Mouse (Mus musculus): ENCODE results near the gene Atp6ap2.
"Not testable (repeated sequence)": the region's sequence is repeated elsewhere in the genome, so short reads cannot be mapped to it uniquely, and the experiment has no call there.

The Atp6ap2 gene

GRCm38 (mm10) chrX:12587192-12587957, at the start of gene Atp6ap2:
TSS of gene Atp6ap2 (plus strand) at chrX:12587801.
- DNase-seq (ENCODE audit: low spot score in 2 of 2), result peak; percentile 90 to 92

GRCm38 (mm10) chrX:12544417-12544816, 43.2 kb upstream of the Atp6ap2 start:
- DNase-seq (ENCODE audit: low spot score in 2 of 2), result no peak

GRCm38 (mm10) chrX:12557086-12557485, 30.5 kb upstream of the Atp6ap2 start:
- DNase-seq (ENCODE audit: low spot score in 2 of 2), result no peak

- DNase-seq (ENCODE audit: low spot score in 2 of 2), result no peak
Measured at GRCm38 (mm10) chrX:12571407-12571806, 16.2 kb upstream of the Atp6ap2 start.

GRCm38 (mm10) chrX:12577936-12578335, 9.7 kb upstream of the Atp6ap2 start:
- no peak for DNase-seq (ENCODE audit: low spot score in 2 of 2)

- DNase-seq (ENCODE audit: low spot score in 2 of 2), result no peak
Measured at GRCm38 (mm10) chrX:12578339-12578868, 9.2 kb upstream of the Atp6ap2 start.

- DNase-seq (ENCODE audit: low spot score in 2 of 2), result no peak
Measured at GRCm38 (mm10) chrX:12583261-12583660, 4.3 kb upstream of the Atp6ap2 start.

- peak in 1 of 2 experiments; percentile 36 for DNase-seq (ENCODE audit: low spot score in 2 of 2)
Measured at GRCm38 (mm10) chrX:12587958-12588355, 356 bp downstream of the Atp6ap2 start.

- DNase-seq (ENCODE audit: low spot score in 2 of 2), result no peak
Measured at GRCm38 (mm10) chrX:12591401-12591943, 3.9 kb downstream of the Atp6ap2 start.

- no peak for DNase-seq (ENCODE audit: low spot score in 2 of 2)
Measured at GRCm38 (mm10) chrX:12592011-12592410, 4.4 kb downstream of the Atp6ap2 start.

GRCm38 (mm10) chrX:12593824-12594223, 6.2 kb downstream of the Atp6ap2 start:
- DNase-seq (ENCODE audit: low spot score in 2 of 2), result no peak

- not testable (repeated sequence) for DNase-seq (ENCODE audit: low spot score in 2 of 2)
Measured at GRCm38 (mm10) chrX:12610541-12610940, 22.9 kb downstream of the Atp6ap2 start.

- no peak for DNase-seq (ENCODE audit: low spot score in 2 of 2)
Measured at GRCm38 (mm10) chrX:12611211-12611610, 23.6 kb downstream of the Atp6ap2 start.

- DNase-seq (ENCODE audit: low spot score in 2 of 2), result not testable (repeated sequence)
Measured at GRCm38 (mm10) chrX:12612360-12612759, 24.8 kb downstream of the Atp6ap2 start.

GRCm38 (mm10) chrX:12625131-12625530, 37.5 kb downstream of the Atp6ap2 start:
- no peak for DNase-seq (ENCODE audit: low spot score in 2 of 2)

- DNase-seq (ENCODE audit: low spot score in 2 of 2), result no peak
Measured at GRCm38 (mm10) chrX:12644976-12645375, 57.4 kb downstream of the Atp6ap2 start.

- no peak for DNase-seq (ENCODE audit: low spot score in 2 of 2)
Measured at GRCm38 (mm10) chrX:12645531-12646304, 58.1 kb downstream of the Atp6ap2 start.

- DNase-seq (ENCODE audit: low spot score in 2 of 2), result no peak
Measured at GRCm38 (mm10) chrX:12651906-12652305, 64.3 kb downstream of the Atp6ap2 start.

- no peak for DNase-seq (ENCODE audit: low spot score in 2 of 2)
Measured at GRCm38 (mm10) chrX:12653879-12654278, 66.3 kb downstream of the Atp6ap2 start.
